Mouse (Mus musculus) embryonic facial prominence, embryonic 11.5 days (tissue): ENCODE data around the gene Pus3. TPM values are rescaled to one million over a fixed set of nuclear protein-coding genes. Genes with fewer than 3 reads are reported as not detected.
"Not testable (repeated sequence)": the region's sequence is repeated elsewhere in the genome, so short reads cannot be mapped to it uniquely, and the experiment has no call there.

Experiments used
- ATAC-seq: fragments of 200-750 bp; cut with Nextera tagmentation; replicated peaks from 2 replicates; pipeline ENCODE4 v1.8.0; 2017; ENCODE audit warnings: low read depth; ENCODE audit not compliant: insufficient number of reproducible peaks, low FRiP score, low TSS enrichment
- DNase-seq: peaks from one replicate; pipeline ENCODE4 v3.0.0-alpha.2; 2015; ENCODE audit warnings: low spot score
- H3K27ac ChIP-seq: fragments of 300-500 bp; sonication (generic); replicated peaks from 2 replicates; pipeline ENCODE4 v1.5.1; 2014; ENCODE audit warnings: mild to moderate bottlenecking, low read depth, low read length, control low read depth
- H3K27me3 ChIP-seq: fragments of 300-500 bp; sonication (generic); 2 replicates; pipeline ENCODE4 v1.6.1; 2014; ENCODE audit warnings: mild to moderate bottlenecking, low read length, moderate library complexity, mixed read lengths; ENCODE audit not compliant: control insufficient read depth, insufficient read depth
- H3K36me3 ChIP-seq: fragments of 300-500 bp; sonication (generic); replicated peaks from 2 replicates; pipeline ENCODE4 v1.6.1; 2014; ENCODE audit warnings: low read depth, mild to moderate bottlenecking, low read length, moderate library complexity, mixed read lengths; ENCODE audit not compliant: control insufficient read depth, insufficient read depth
- H3K4me1 ChIP-seq: fragments of 300-500 bp; sonication (generic); 2 replicates; pipeline ENCODE4 v1.6.1; 2014; ENCODE audit warnings: low read length, mixed read lengths; ENCODE audit not compliant: control insufficient read depth, insufficient read depth
- H3K4me2 ChIP-seq: fragments of 300-500 bp; sonication (generic); 2 replicates; pipeline ENCODE4 v1.6.1; 2014; ENCODE audit warnings: low read depth, mild to moderate bottlenecking, control low read depth, low read length, moderate library complexity
- H3K4me3 ChIP-seq: fragments of 300-500 bp; sonication (generic); 2 replicates; pipeline ENCODE4 v1.5.1; 2014; ENCODE audit warnings: low read depth, low read length, control low read depth
- H3K9ac ChIP-seq: fragments of 300-500 bp; sonication (generic); replicated peaks from 2 replicates; pipeline ENCODE4 v1.6.1; 2014; ENCODE audit warnings: mild to moderate bottlenecking, control low read depth, low read length
- H3K9me3 ChIP-seq: fragments of 300-500 bp; sonication (generic); replicated peaks from 2 replicates; pipeline ENCODE4 v1.6.1; 2016; ENCODE audit warnings: mild to moderate bottlenecking, low read length, inconsistent platforms, mixed read lengths; ENCODE audit not compliant: control insufficient read depth
- WGBS: fragments of 180-500 bp; shearing (Covaris S2); extraction: QIAGEN DNeasy Blood & Tissue Kit; methylation state at CpG from one replicate; pipeline ENCODE4 v1.1.7; 2014; 5-methylcytosine and 5-hydroxymethylcytosine counted together
- polyA plus RNA-seq: library from polyadenylated mRNA; unstranded; fragments of >200 nt; fragmentation: Nextera tagmentation; extraction: Ambion mirVana; gene quantifications from 2 replicates; pipeline ENCODE4 v1.2.1, GENCODE M21; 2014

The Pus3 gene
- polyA plus RNA-seq, 1 experiment from 2014 or later: 26.3 TPM

DNA sequence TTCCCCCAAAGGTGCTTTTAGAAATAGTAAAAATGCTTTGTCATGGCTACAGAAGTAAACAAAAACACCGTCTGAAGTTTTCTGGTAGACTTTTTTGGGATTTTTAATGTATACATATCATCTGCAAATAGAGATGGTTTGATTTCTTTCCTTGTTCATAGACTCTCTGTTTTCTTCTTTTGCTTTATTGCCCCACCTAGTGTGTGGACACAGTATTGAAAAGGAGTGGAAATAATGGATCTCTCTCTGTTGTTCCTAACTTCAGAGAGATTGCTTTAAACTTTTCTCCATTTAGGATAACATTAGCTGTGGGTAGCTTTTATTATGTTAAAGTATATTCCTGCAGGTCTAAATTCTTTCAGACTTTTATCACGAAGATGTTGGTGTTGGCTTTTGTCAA lies 55.6 kb downstream of the Pus3 start:
- Histone ChIP-seq H3K27me3 (no peaks in the 10 kb centered on the region), H3K9ac (no peak overlapping the region), H3K36me3 (no peaks in the 10 kb centered on the region), H3K9me3 (no peaks in the 10 kb centered on the region), H3K4me2 (no peak overlapping the region), H3K4me1 (no peaks in the 10 kb centered on the region), H3K4me3 (no peak overlapping the region), H3K27ac (no peak overlapping the region)
- WGBS: 29% methylated on average over 2 of the region's 2 CpGs
- ATAC-seq: no peak
- DNase-seq: no peak

GRCm38 (mm10) chr9:35616784-35617183 lies 58.4 kb downstream of the Pus3 start:
- not testable (repeated sequence) for ATAC-seq, H3K9ac ChIP-seq, H3K4me3 ChIP-seq, H3K27me3 ChIP-seq, H3K27ac ChIP-seq, H3K4me1 ChIP-seq, H3K36me3 ChIP-seq, H3K4me2 ChIP-seq, H3K9me3 ChIP-seq, DNase-seq
- 72% methylated on average over 2 of the region's 2 CpGs for WGBS

Other genes with a start within 250 kb of the Pus3 start
- gene Cdon, start 137.5 kb upstream of the Pus3 start, polyA plus RNA-seq: 7.5 and 9.4 TPM in 2 replicates
- not detected in 2 replicates for gene Gm1113, start 40.3 kb upstream of the Pus3 start, polyA plus RNA-seq
- gene Ddx25, start 67 bp upstream of the Pus3 start, polyA plus RNA-seq: 6.6 and 6.7 TPM in 2 replicates
- 0.49 and 0.74 TPM in 2 replicates for gene Pate2, start 11.7 kb downstream of the Pus3 start, polyA plus RNA-seq
- 30.2 and 32.3 TPM in 2 replicates for gene Hyls1, start 11.8 kb downstream of the Pus3 start, polyA plus RNA-seq
- not detected in 2 replicates for gene Pate4, start 53.3 kb downstream of the Pus3 start, polyA plus RNA-seq
- not detected in 2 replicates for gene Pate3, start 89.6 kb downstream of the Pus3 start, polyA plus RNA-seq
- not detected in 2 replicates for gene Pate1, start 128.8 kb downstream of the Pus3 start, polyA plus RNA-seq
- gene Gm17677, start 182.5 kb downstream of the Pus3 start, polyA plus RNA-seq: not detected in 2 replicates
- not detected in 2 replicates for gene Gm17727, start 219.5 kb downstream of the Pus3 start, polyA plus RNA-seq
- not detected in 2 replicates for gene Gm27235, start 231.5 kb downstream of the Pus3 start, polyA plus RNA-seq
- not detected in 2 replicates for gene D730048I06Rik, start 231.5 kb downstream of the Pus3 start, polyA plus RNA-seq